Mouse (Mus musculus) common myeloid progenitor, adult 5-6 weeks (primary cell): ENCODE results near the gene Ptn. TPM values are rescaled to one million over a fixed set of nuclear protein-coding genes. Genes with fewer than 3 reads are reported as not detected.

Experiments used
- ATAC-seq: replicated peaks from 2 replicates; pipeline ENCODE4 v1.8.0; 2016; ENCODE audit warnings: low read depth, mild to moderate bottlenecking, moderate TSS enrichment, inconsistent platforms; ENCODE audit not compliant: poor library complexity, severe bottlenecking
- total RNA-seq: library from RNA; stranded (forward); fragments of 200-1000, 187-1606 nt; gene quantifications from 2 replicates; pipeline ENCODE4 v1.2.3, GENCODE M21; 2017

Gene Ptn
- total RNA-seq, 1 experiment from 2014 or later: 0.14 TPM

DNA sequence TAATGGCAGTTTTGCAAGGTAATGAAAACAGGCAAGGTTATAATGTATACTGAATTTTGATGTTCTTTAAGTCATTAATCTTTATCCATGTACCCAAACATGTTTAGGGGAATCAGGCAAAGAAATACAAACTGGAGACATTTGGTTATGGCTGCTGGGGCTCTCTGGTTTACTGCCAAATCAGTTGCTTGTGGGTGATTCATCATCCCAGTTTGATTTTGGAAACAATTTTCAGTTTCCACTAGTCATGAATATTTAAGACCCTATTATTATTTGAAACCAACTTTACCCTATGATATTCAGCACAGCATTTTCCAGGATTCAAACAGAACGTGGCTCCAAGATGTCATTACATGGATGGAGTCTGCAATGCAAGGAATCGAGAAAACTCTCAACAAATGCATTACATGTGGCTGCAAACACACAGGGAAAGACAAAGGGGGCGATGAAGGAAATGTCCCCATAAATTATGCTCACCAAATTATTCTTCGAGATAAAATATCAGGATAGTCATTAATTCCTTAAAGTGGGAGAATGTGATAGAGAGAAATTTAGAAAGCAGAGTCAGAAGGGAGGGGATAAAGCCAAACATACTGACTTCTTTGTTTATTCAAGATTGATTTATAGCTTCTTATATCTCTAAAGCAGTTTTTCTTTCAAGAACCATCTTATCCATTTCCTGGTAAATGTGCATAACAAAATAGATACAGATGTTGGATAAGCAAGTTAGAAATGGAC is 8.4 kb upstream of the Ptn start:
- no peak for ATAC-seq

- no peak for ATAC-seq
Observed at GRCm38 (mm10) chr6:36816666-36817065, 6.6 kb upstream of the Ptn start.

DNA sequence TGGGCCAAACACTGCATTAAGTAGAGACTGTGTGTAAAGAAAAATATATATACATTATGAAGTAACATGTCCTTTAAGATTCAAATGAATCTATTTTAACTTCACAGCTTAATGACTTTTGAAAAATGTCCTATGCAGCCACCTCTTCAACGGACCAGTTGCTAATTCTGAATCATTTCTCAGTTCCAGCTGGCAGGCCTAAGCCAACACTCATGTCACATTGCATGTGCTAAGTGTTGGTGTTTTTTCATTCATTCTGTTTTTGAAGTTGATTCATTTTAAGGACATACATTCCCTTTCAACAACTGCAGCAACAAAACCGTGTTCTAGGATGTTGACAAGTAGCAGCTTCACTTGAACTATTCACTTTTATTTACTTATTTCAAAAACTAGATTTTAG is 6.0 kb upstream of the Ptn start:
- no peak for ATAC-seq

- ATAC-seq: no peak
Observed at GRCm38 (mm10) chr6:36812666-36813515, 2.9 kb upstream of the Ptn start.

GRCm38 (mm10) chr6:36810448-36810847 is 428 bp upstream of the Ptn start:
- no peak for ATAC-seq

DNA sequence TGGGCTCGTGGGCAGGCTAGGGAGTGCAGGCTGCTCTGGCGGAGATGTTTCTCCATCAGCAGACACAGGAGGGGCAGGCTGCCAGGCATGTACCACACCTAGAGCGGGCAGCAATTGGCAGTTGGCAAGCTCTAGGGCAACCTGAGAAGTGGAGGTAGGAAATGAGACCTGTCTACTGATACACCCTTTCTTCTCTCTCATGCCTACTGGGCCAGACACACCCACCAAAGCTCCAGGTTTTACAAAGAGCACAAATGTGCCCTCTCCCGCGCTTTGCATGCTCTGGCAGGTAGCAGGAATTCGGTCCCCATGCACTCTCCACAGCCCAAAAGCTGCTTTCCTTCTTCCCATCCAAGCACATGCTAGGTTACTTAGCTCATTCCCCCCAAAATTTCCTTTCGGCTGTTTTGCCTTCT is 701 bp downstream of the Ptn start:
- no peak for ATAC-seq

DNA sequence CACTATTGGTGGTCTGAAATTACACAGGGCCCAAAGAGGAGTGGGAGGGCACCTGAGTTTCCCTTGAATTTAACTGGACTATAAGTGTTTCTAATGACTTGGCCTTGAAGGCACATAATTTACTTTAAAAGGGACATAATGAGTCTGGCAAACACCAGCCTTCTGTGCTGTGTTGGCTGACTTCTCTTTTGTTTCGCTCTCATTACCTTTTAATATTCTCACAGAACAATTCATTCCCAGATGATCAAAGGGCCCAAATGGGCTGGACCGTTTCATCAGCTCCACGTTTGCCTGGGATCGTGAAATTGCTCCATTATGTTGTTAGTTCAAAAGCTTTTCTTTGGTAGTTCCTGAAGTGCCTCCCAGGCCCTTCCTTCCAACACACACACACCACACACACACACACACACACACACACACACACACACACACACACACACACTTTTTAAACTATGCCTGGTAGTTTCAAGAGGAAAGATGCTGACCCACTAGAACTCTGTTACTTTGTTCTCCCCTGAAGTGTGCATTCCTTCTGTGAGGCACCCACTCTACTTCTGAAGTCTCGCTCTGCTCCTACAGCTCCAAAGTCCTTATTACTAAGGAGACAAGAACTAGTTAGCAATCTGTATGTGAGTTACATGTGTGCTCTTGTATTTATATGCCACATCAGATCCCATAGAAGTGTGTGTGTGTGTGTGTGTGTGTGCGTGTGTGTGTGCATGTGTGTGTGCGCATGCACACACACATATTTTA is 1.5 kb downstream of the Ptn start:
- ATAC-seq: no peak

- no peak for ATAC-seq
Observed at GRCm38 (mm10) chr6:36806906-36807305, 3.1 kb downstream of the Ptn start.

DNA sequence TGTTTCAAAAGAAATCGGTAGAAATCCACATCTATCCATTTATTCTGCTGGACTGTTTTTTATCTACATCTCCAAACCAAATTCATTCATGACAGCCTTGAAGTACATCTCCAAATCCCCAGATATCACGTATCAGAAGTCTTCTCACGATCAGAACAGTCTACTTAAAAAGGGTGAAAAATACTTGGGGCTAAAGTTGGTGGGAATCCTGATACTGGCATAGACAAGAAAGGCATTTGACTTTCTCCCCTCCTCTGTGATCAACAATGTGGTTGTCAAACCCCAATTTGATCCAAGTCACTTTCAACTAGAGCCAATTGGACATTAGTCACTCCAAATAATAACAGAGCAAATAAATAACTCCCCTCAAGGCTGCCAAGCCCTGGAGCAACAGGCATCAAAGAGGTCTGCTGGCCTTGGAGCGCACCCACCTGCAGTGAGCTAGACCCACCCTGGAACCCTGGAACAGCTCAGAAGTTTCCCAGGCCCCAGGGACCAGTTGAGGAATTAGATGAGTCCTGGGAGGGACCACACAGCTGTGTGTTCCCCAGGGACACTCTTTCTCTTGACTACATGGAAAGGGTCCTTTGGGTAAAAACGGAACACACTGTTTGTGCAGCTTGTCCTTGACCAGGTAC is 9.6 kb downstream of the Ptn start:
- no peak for ATAC-seq

DNA sequence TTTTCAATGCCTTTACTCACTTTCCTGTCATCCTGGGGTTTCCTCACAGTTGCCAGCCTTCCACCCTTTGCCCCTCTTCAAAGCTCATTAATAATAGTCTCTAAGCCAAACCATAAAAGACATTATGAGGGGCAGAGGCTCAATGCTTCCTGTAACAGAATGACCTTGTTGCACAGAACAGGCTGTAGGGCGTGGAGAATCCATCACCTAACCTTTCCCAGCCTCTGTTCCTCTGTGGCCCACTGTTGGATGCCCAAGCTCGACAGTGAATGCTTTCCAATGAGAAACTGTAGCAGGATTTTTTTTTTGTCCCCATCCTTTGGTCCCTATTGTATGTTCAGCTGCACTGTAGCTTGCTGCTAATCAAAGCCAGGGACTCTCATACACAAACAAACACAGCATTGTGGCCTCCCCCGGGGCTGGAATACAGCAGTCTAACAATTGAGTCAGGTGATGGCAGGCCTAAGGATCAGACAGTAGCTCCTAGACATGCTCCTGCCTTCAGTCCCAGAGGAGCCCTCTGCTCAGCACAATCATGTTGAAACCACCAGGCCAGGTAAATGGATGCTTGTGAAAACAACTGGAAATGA is 12.9 kb downstream of the Ptn start:
- ATAC-seq: no peak

GRCm38 (mm10) chr6:36794535-36794934 is 15.5 kb downstream of the Ptn start:
- ATAC-seq: no peak

GRCm38 (mm10) chr6:36793775-36794174 is 16.2 kb downstream of the Ptn start:
- no peak for ATAC-seq

DNA sequence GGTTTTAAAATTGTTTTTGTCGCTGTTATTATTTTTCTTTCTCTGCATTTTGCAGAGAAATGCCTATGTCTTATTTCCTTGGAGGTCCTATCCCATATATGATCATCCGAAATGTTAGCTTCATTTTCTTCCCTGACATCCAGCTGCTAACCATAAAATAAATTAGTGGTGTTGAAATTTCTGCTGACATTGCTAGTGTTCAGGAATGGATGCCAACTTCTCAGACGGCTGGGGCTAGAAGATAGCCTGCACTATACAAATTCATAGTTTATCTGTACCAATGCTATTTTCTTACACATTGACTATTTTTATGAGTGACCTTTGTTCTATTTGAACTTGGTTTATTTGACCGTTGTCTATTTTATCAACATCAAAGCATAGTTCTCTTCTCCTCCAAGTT is 20.8 kb downstream of the Ptn start:
- ATAC-seq: no peak

- ATAC-seq: no peak
Observed at GRCm38 (mm10) chr6:36788576-36789191, 21.3 kb downstream of the Ptn start.

- ATAC-seq: no peak
Observed at GRCm38 (mm10) chr6:36784682-36785208, 25.3 kb downstream of the Ptn start.

DNA sequence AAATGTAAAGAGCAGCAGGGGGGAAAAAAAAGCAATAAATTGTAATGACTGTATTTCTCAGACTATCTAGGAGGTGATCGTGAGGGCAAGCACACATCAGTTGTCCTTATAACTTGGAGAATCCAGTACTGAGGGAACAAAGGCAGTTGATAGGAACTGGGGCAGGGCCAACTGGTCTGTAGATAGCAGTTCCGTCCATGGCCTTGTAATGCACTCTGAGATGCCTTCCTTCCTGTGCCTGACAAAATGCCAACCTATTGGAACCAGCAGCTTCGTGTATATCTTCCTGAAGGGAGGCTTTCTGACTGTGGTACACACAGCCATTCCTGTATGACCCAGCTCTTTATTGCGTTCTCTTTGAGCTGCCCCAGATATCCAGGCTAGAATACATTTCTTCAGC is 27.5 kb downstream of the Ptn start:
- no peak for ATAC-seq

- no peak for ATAC-seq
Observed at GRCm38 (mm10) chr6:36777567-36778337, 32.3 kb downstream of the Ptn start.

DNA sequence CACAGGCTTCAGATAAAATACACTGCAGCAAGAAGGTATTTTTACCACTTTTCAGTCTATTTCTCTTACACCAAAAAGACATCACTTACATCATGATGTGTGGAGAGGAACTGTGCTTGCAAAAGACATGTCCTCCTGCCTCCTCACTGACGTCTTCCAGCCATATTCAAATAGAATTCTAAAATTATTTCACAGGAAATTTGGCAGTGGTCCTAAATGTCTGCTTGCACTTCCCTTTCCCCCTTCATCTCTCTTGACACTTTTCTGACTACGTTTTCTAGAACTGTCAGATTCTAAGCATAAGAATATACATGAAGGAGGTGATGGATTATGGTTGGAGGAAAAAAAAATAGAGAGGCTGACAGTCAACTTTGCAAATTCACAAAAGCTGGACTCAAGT is 33.0 kb downstream of the Ptn start:
- no peak for ATAC-seq
